Mouse (Mus musculus): ENCODE measurements around the gene Exoc2.

Gene Exoc2

GRCm38 (mm10) chr13:30892315-30892714, 81.6 kb downstream of the Exoc2 start:
- in situ Hi-C loops (cut with MboI) = loop anchor here (25.0 kb wide), 1 partner anchor 745 kb away; the partner anchor contains the start of gene Foxf2

- in situ Hi-C loops (cut with MboI) = loop anchor here (25.0 kb wide), 1 partner anchor 746 kb away; the partner anchor contains the start of gene Foxf2
Measured at GRCm38 (mm10) chr13:30891223-30891622, 82.7 kb downstream of the Exoc2 start.

GRCm38 (mm10) chr13:30888480-30888879, 85.4 kb downstream of the Exoc2 start:
- in situ Hi-C loops (cut with MboI) = loop anchor here (25.0 kb wide), 1 partner anchor 749 kb away; the partner anchor contains the start of gene Foxf2

GRCm38 (mm10) chr13:30880310-30880709, 93.6 kb downstream of the Exoc2 start:
- in situ Hi-C loops (cut with MboI) = loop anchor here (25.0 kb wide), 1 partner anchor 757 kb away; the partner anchor contains the start of gene Foxf2

GRCm38 (mm10) chr13:30879871-30880270, 94.0 kb downstream of the Exoc2 start:
- in situ Hi-C loops (cut with MboI) = loop anchor here (25.0 kb wide), 1 partner anchor 757 kb away; the partner anchor contains the start of gene Foxf2

- in situ Hi-C loops (cut with MboI) = loop anchor here (25.0 kb wide), 1 partner anchor 761 kb away; the partner anchor contains the start of gene Foxf2
Measured at GRCm38 (mm10) chr13:30875825-30876224, 98.1 kb downstream of the Exoc2 start.

GRCm38 (mm10) chr13:30873472-30873871, 100.4 kb downstream of the Exoc2 start:
- in situ Hi-C loops (cut with MboI) = no loop called here

- in situ Hi-C loops (cut with MboI) = no loop called here
Measured at GRCm38 (mm10) chr13:30865486-30865885, 108.4 kb downstream of the Exoc2 start.

GRCm38 (mm10) chr13:30864042-30864441, 109.9 kb downstream of the Exoc2 start:
- in situ Hi-C loops (cut with MboI) = no loop called here

- in situ Hi-C loops (cut with MboI) = no loop called here
Measured at GRCm38 (mm10) chr13:30858421-30858820, 115.5 kb downstream of the Exoc2 start.

GRCm38 (mm10) chr13:30850736-30851135, 123.2 kb downstream of the Exoc2 start:
- in situ Hi-C loops (cut with MboI) = no loop called here

GRCm38 (mm10) chr13:30848001-30848400, 125.9 kb downstream of the Exoc2 start:
- in situ Hi-C loops (cut with MboI) = no loop called here

GRCm38 (mm10) chr13:30846506-30846905, 127.4 kb downstream of the Exoc2 start:
- in situ Hi-C loops (cut with MboI) = no loop called here

- in situ Hi-C loops (cut with MboI) = no loop called here
Measured at GRCm38 (mm10) chr13:30843049-30843448, 130.8 kb downstream of the Exoc2 start.

GRCm38 (mm10) chr13:30841843-30842242, 132.1 kb downstream of the Exoc2 start:
- in situ Hi-C loops (cut with MboI) = no loop called here

- in situ Hi-C loops (cut with MboI) = no loop called here
Measured at GRCm38 (mm10) chr13:30841306-30841705, 132.6 kb downstream of the Exoc2 start.

GRCm38 (mm10) chr13:30840700-30841099, 133.2 kb downstream of the Exoc2 start:
- in situ Hi-C loops (cut with MboI) = no loop called here

GRCm38 (mm10) chr13:30836342-30836741, 137.6 kb downstream of the Exoc2 start:
- in situ Hi-C loops (cut with MboI) = no loop called here

GRCm38 (mm10) chr13:30834859-30835258, 139.0 kb downstream of the Exoc2 start:
- in situ Hi-C loops (cut with MboI) = no loop called here

- in situ Hi-C loops (cut with MboI) = no loop called here
Measured at GRCm38 (mm10) chr13:30834349-30834748, 139.5 kb downstream of the Exoc2 start.

GRCm38 (mm10) chr13:30833476-30834149, 140.3 kb downstream of the Exoc2 start:
- in situ Hi-C loops (cut with MboI) = no loop called here

- in situ Hi-C loops (cut with MboI) = no loop called here
Measured at GRCm38 (mm10) chr13:30831369-30831768, 142.5 kb downstream of the Exoc2 start.

GRCm38 (mm10) chr13:30826511-30826910, 147.4 kb downstream of the Exoc2 start:
- in situ Hi-C loops (cut with MboI) = no loop called here

- in situ Hi-C loops (cut with MboI) = no loop called here
Measured at GRCm38 (mm10) chr13:30824903-30825302, 149.0 kb downstream of the Exoc2 start.

Measured in mature B cell (primary cell).